8 mouse cellular contexts compared by ENCODE assay signal in the genomic region with DNA sequence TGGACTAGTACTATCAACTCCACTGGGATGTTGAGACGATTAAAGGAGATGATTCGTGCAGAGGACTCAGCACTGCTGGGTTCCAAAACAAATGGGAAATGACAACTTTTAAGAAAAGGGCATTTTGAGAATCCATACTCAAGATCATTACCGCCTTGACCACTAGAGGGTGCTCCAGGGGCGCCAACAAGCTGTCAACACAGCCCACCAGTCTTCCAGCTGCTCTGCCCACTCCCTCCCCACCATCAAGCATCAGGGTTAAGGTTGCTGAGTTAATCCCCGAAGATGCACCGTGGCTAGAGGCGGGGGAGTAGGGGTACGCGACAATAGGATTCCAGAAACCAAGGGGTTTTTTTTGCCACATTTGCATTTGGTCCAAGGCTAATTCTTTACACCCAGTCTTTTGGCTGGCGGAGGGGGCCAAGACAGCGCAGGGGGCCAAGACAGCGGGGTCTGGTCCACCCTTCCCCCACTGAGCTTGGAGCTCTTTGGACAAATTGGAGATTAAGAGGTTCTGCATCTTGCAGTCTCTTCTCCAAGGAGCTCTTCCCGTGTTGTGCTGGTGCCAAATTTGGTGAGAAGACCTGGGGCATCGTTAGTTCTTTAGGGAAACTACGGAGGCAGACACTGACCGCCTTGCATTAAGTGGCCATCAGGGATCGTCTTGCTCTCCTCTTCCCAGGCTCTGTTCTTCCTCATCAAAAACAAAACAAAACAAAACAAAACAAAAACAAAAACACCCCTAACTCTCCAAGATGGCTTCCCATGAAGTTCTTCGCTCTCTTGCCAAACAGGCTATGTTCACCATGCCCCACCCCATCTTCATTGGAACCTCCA. TPM values are rescaled to one million over a fixed set of nuclear protein-coding genes. Genes with fewer than 3 reads are reported as not detected.
DNase-seq lines count a peak whose midpoint lies in the region; ATAC-seq lines count a peak whose summit lies in the region.

No protein-coding gene starts in this region.

- H3K9ac ChIP-seq in hindbrain, embryonic 13.5 days = peak overlapping the region; percentile 97

- peaks cover 75% of the 10 kb centered on the region for H3K4me1 ChIP-seq in hindbrain, embryonic 13.5 days (replicated peaks)

- H3K4me3 ChIP-seq in hindbrain, embryonic 13.5 days = peak overlapping the region; percentile 91

- no peak for ATAC-seq in hindbrain, embryonic 13.5 days (ENCODE audit: low FRiP score)
- ATAC-seq in megakaryocyte progenitor cell, adult 5-6 weeks (replicated peaks; ENCODE audit: poor library complexity) = peak; percentile 68

- H3K27me3 ChIP-seq in hindbrain, embryonic 13.5 days = no peaks in the 10 kb centered on the region

- peak; percentile 83 for DNase-seq in R1 (ENCODE audit: low read depth, low spot score)
- peak; percentile 86 for DNase-seq in cerebellum, adult 9-10 months
- peak; percentile 83 for DNase-seq in forelimb bud, embryonic 11.5 days (ENCODE audit: low read depth, low spot score)
- peak; percentile 57 to 61 for DNase-seq in left cerebral cortex, adult 8-10 months (ENCODE audit: low spot score in 2 of 2)
- DNase-seq in right cerebral cortex, postnatal 36 days (ENCODE audit: low spot score in 2 of 2) = peak; percentile 73
- peak; percentile 45 for DNase-seq in yolk sac, embryonic 10.5 days (ENCODE audit: low spot score)

- H3K4me2 ChIP-seq in hindbrain, embryonic 13.5 days = peak overlapping the region; percentile 98

- H3K27ac ChIP-seq in hindbrain, embryonic 13.5 days = peak overlapping the region; percentile 99

- 24% methylated on average over 18 of the region's 18 CpGs for WGBS in hindbrain, embryonic 13.5 days

- H3K36me3 ChIP-seq in hindbrain, embryonic 13.5 days = peaks cover 20% of the 10 kb centered on the region

- no peaks in the 10 kb centered on the region for H3K9me3 ChIP-seq in hindbrain, embryonic 13.5 days

RNA-seq across cellular contexts. Expression of a gene that starts 1.8 kb away (rescaled TPM):
- polyA plus RNA-seq in hindbrain, embryonic 13.5 days (2015; fragmentation: Nextera tagmentation; extraction: Ambion mirVana) = 0.34 and 0.51 TPM in 2 replicates
- 10 to 100 TPM; 14.8 to 25.9 (median 19.3) TPM for total RNA-seq in left cerebral cortex, adult 8-10 months (2022)
- 0.51 TPM in 1 of 2 replicates, not detected in the other for total RNA-seq in megakaryocyte progenitor cell, adult 5-6 weeks (2015)
- 0.34 TPM in 1 of 2 replicates, not detected in the other for total RNA-seq in megakaryocyte progenitor cell, adult 5-6 weeks (2017)

RNA-seq across cellular contexts. Expression of a gene that starts 2.2 kb away (rescaled TPM):
- polyA plus RNA-seq in hindbrain, embryonic 13.5 days (2015; fragmentation: Nextera tagmentation; extraction: Ambion mirVana) = 50.2 and 52.6 TPM in 2 replicates
- 100 to 1,000 TPM; 293 to 319 (median 310) TPM for total RNA-seq in left cerebral cortex, adult 8-10 months (2022)
- total RNA-seq in megakaryocyte progenitor cell, adult 5-6 weeks (2015) = 5.9 and 6.1 TPM in 2 replicates
- 7.5 and 11.5 TPM in 2 replicates for total RNA-seq in megakaryocyte progenitor cell, adult 5-6 weeks (2017)

RNA-seq across cellular contexts. Expression of a gene that starts 27.7 kb away (rescaled TPM):
- polyA plus RNA-seq in hindbrain, embryonic 13.5 days (2015; fragmentation: Nextera tagmentation; extraction: Ambion mirVana) = 21.0 and 21.4 TPM in 2 replicates
- total RNA-seq in left cerebral cortex, adult 8-10 months (2022) = 100 to 1,000 TPM; 506 to 553 (median 527) TPM
- total RNA-seq in megakaryocyte progenitor cell, adult 5-6 weeks (2015) = 0.15 and 0.20 TPM in 2 replicates
- 0.14 and 0.17 TPM in 2 replicates for total RNA-seq in megakaryocyte progenitor cell, adult 5-6 weeks (2017)

RNA-seq across cellular contexts. Expression of a gene that starts 54.6 kb away (rescaled TPM):
- 83.5 and 84.9 TPM in 2 replicates for polyA plus RNA-seq in hindbrain, embryonic 13.5 days (2015; fragmentation: Nextera tagmentation; extraction: Ambion mirVana)
- 10 to 100 TPM; 49.3 to 56.8 (median 52.9) TPM for total RNA-seq in left cerebral cortex, adult 8-10 months (2022)
- 15.9 and 16.2 TPM in 2 replicates for total RNA-seq in megakaryocyte progenitor cell, adult 5-6 weeks (2015)
- total RNA-seq in megakaryocyte progenitor cell, adult 5-6 weeks (2017) = 12.2 and 12.5 TPM in 2 replicates

RNA-seq across cellular contexts. Expression of a gene that starts 59.2 kb away (rescaled TPM):
- 4.5 and 4.7 TPM in 2 replicates for polyA plus RNA-seq in hindbrain, embryonic 13.5 days (2015; fragmentation: Nextera tagmentation; extraction: Ambion mirVana)
- 1 to 10 TPM; 4.3 to 8.1 (median 6.0) TPM for total RNA-seq in left cerebral cortex, adult 8-10 months (2022)
- 167 and 177 TPM in 2 replicates for total RNA-seq in megakaryocyte progenitor cell, adult 5-6 weeks (2015)
- total RNA-seq in megakaryocyte progenitor cell, adult 5-6 weeks (2017) = 159 and 166 TPM in 2 replicates

Comparison
In these comparisons a context has a peak if more than half of its experiments do, and no peak if none do; other contexts are left out.
1. RNA of a gene that starts 1.8 kb away (total RNA-seq): 14.8 to 25.9 TPM in left cerebral cortex, adult 8-10 months; 0.34 to 0.51 TPM in megakaryocyte progenitor cell, adult 5-6 weeks; every median in the first group is over 10 times any median in the second.
2. RNA of a gene that starts 2.2 kb away (total RNA-seq): 293 to 319 TPM in left cerebral cortex, adult 8-10 months; 5.9 to 11.5 TPM in megakaryocyte progenitor cell, adult 5-6 weeks; every median in the first group is over 10 times any median in the second.
3. RNA of a gene that starts 27.7 kb away (total RNA-seq): 506 to 553 TPM in left cerebral cortex, adult 8-10 months; 0.14 to 0.20 TPM in megakaryocyte progenitor cell, adult 5-6 weeks; every median in the first group is over 100 times any median in the second.
4. Peak in every context shown above with its lines, with median percentiles within 50 percentile points of each other: DNase-seq.